In the genomic region with DNA sequence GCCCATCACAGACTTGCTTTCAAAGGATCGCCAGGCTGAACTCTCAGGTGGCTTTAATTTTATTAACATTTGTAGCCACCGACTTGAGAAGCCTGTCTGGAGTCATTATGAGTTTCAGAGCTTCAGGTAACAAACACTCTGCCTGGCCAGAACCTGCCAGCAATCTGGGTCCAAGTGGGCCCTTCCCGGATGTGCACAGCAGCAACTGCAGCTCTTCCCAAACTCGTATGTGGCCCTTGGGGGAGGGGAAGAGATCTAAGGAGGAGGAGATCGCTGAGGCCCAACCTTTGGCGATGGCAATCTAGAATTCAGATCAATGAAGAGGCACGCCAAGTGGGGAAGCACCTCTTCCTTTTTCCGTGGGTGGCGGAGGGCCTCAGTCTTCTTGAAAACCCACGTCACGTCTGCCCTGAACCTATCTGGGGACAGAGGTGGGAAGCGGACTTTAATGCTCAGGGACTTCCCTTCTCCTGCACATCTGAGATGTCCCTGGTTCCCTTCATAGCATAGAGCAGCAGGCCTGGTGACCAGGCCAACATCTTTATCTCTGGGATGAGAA, we compare ENCODE assay signal across 23 mouse cellular contexts. TPM values are rescaled to one million over a fixed set of nuclear protein-coding genes. Genes with fewer than 3 reads are reported as not detected.
A peak's percentile ranks its signal among the peaks of the same experiment; 100 is the strongest.
DNase-seq lines count a peak whose midpoint lies in the region; ATAC-seq lines count a peak whose summit lies in the region.
"Had no signal": no experiment of that assay in that cellular context is flagged by ENCODE, and none has a peak within 500 bp of the region (broad histone marks: within the 10 kb centered on the region; RNA-seq: fewer than 3 reads in every experiment).

No protein-coding gene starts in this region.

- H3K27ac ChIP-seq in forebrain, embryonic 13.5 days: no peak overlapping the region; the same call in 1 of the 2 replicates
- no peak overlapping the region for H3K27ac ChIP-seq in forebrain, embryonic 16.5 days (ENCODE audit: low read length)
- H3K27ac ChIP-seq in limb, embryonic 12.5 days: no peak overlapping the region
- no peak overlapping the region for H3K27ac ChIP-seq in kidney, embryonic 15.5 days
- H3K27ac ChIP-seq: hindbrain, embryonic 15.5 days; left cerebral cortex, adult 2 months; liver, embryonic 13.5 days had no signal

- H3K9me3 ChIP-seq in forebrain, embryonic 13.5 days (replicated peaks): no peaks in the 10 kb centered on the region
- no peaks in the 10 kb centered on the region for H3K9me3 ChIP-seq in forebrain, embryonic 16.5 days (ENCODE audit: control insufficient read depth, low read length)
- H3K9me3 ChIP-seq in limb, embryonic 12.5 days: no peaks in the 10 kb centered on the region
- no peaks in the 10 kb centered on the region for H3K9me3 ChIP-seq in kidney, embryonic 15.5 days (replicated peaks)
- H3K9me3 ChIP-seq: hindbrain, embryonic 15.5 days; liver, embryonic 13.5 days had no signal

- no peak overlapping the region for H3K4me3 ChIP-seq in forebrain, embryonic 13.5 days
- no peak overlapping the region for H3K4me3 ChIP-seq in forebrain, embryonic 16.5 days (replicated peaks; ENCODE audit: low read length)
- no peak overlapping the region for H3K4me3 ChIP-seq in limb, embryonic 12.5 days (replicated peaks)
- no peak overlapping the region for H3K4me3 ChIP-seq in kidney, embryonic 15.5 days (replicated peaks)
- H3K4me3 ChIP-seq: hindbrain, embryonic 15.5 days; left cerebral cortex, adult 2 months; liver, embryonic 13.5 days had no signal

- peaks cover 39% of the 10 kb centered on the region for H3K4me1 ChIP-seq in forebrain, embryonic 13.5 days
- H3K4me1 ChIP-seq in forebrain, embryonic 16.5 days (replicated peaks; ENCODE audit: control insufficient read depth, insufficient read depth, low read length): peaks cover 22% of the 10 kb centered on the region
- H3K4me1 ChIP-seq in limb, embryonic 12.5 days (replicated peaks): peaks cover 50% of the 10 kb centered on the region
- H3K4me1 ChIP-seq in kidney, embryonic 15.5 days: peaks cover 49% of the 10 kb centered on the region
- H3K4me1 ChIP-seq: liver, embryonic 13.5 days had no signal

- H3K9ac ChIP-seq in forebrain, embryonic 13.5 days: no peak overlapping the region
- H3K9ac ChIP-seq in forebrain, embryonic 16.5 days (replicated peaks; ENCODE audit: low read depth, low read length): no peak overlapping the region
- no peak overlapping the region for H3K9ac ChIP-seq in limb, embryonic 12.5 days (replicated peaks)
- H3K9ac ChIP-seq in kidney, embryonic 15.5 days: no peak overlapping the region
- H3K9ac ChIP-seq: hindbrain, embryonic 15.5 days; liver, embryonic 13.5 days; lung, embryonic 14.5 days had no signal

- H3K4me2 ChIP-seq in forebrain, embryonic 13.5 days: peak overlapping the region; percentile 37; the same call in 1 of the 2 replicates
- no peak overlapping the region for H3K4me2 ChIP-seq in forebrain, embryonic 16.5 days (ENCODE audit: low read length)
- peak overlapping the region; percentile 63; the same call in 1 of the 2 replicates for H3K4me2 ChIP-seq in limb, embryonic 12.5 days
- H3K4me2 ChIP-seq in kidney, embryonic 15.5 days: no peak overlapping the region
- H3K4me2 ChIP-seq: hindbrain, embryonic 15.5 days; liver, embryonic 13.5 days had no signal

- peaks cover 20% of the 10 kb centered on the region for H3K27me3 ChIP-seq in forebrain, embryonic 13.5 days
- H3K27me3 ChIP-seq in forebrain, embryonic 16.5 days (replicated peaks; ENCODE audit: control insufficient read depth, insufficient read depth, low read length): peaks cover 6% of the 10 kb centered on the region; the same call in 1 of the 2 replicates
- no peaks in the 10 kb centered on the region; the same call in 1 of the 2 replicates for H3K27me3 ChIP-seq in limb, embryonic 12.5 days
- peaks cover 5% of the 10 kb centered on the region; the same call in 1 of the 2 replicates for H3K27me3 ChIP-seq in kidney, embryonic 15.5 days
- H3K27me3 ChIP-seq: Patski had no signal

- H3K36me3 ChIP-seq in forebrain, embryonic 13.5 days (ENCODE audit: poor library complexity, severe bottlenecking): no peaks in the 10 kb centered on the region
- H3K36me3 ChIP-seq in forebrain, embryonic 16.5 days (ENCODE audit: control insufficient read depth, insufficient read depth): no peaks in the 10 kb centered on the region
- no peaks in the 10 kb centered on the region for H3K36me3 ChIP-seq in limb, embryonic 12.5 days
- H3K36me3 ChIP-seq in kidney, embryonic 15.5 days: no peaks in the 10 kb centered on the region
- H3K36me3 ChIP-seq: hindbrain, embryonic 15.5 days; liver, embryonic 13.5 days had no signal

- no peak for ATAC-seq in forebrain, embryonic 13.5 days
- ATAC-seq in forebrain, embryonic 16.5 days: no peak
- ATAC-seq in limb, embryonic 12.5 days (ENCODE audit: insufficient number of reproducible peaks, insufficient read depth, low FRiP score, low TSS enrichment, low read depth): no peak
- ATAC-seq in megakaryocyte, adult 5-6 weeks (ENCODE audit: poor library complexity, severe bottlenecking): no peak
- ATAC-seq in kidney, embryonic 15.5 days (replicated peaks; ENCODE audit: low FRiP score): no peak
- ATAC-seq: Patski had no signal

- peak; percentile 68 for DNase-seq in CD4-positive, CD25-positive, alpha-beta regulatory T cell, adult 2 months (ENCODE audit: low read depth, low spot score)
- DNase-seq in ZHBTc4 (ENCODE audit: low read depth, low spot score): peak; percentile 49
- no peak for DNase-seq in layer of hippocampus, postnatal 36 days
- DNase-seq: adrenal gland, postnatal 25 days; B cell, adult 2 months; cerebellum, adult 11 months; cerebellum, postnatal 14 days; heart, adult 18-20 months; heart, postnatal 36 days; kidney, adult 18-20 months; kidney, postnatal 14 days; left cerebral cortex, postnatal 4 days; liver, embryonic 13.5 days; lung, embryonic 14.5 days; lung, postnatal 36 days had no signal

- 37% methylated on average over 12 of the region's 12 CpGs for WGBS in forebrain, embryonic 13.5 days
- WGBS in forebrain, embryonic 16.5 days: 43% methylated on average over 12 of the region's 12 CpGs
- 23% methylated on average over 12 of the region's 12 CpGs for WGBS in limb, embryonic 12.5 days
- WGBS in kidney, embryonic 15.5 days: 54% methylated on average over 12 of the region's 12 CpGs

RNA-seq across cellular contexts. Expression of a gene that starts 26.8 kb away (rescaled TPM):
- 9.6 and 11.4 TPM in 2 replicates for polyA plus RNA-seq in forebrain, embryonic 13.5 days (2015; fragmentation: Nextera tagmentation; extraction: Ambion mirVana)
- polyA plus RNA-seq in forebrain, embryonic 16.5 days (2015; fragmentation: Nextera tagmentation; extraction: Ambion mirVana): 5.9 and 8.4 TPM in 2 replicates
- polyA plus RNA-seq in limb, embryonic 12.5 days (2016; fragmentation: Nextera tagmentation; extraction: Ambion mirVana): 19.6 and 20.2 TPM in 2 replicates
- 1.8 and 3.1 TPM in 2 replicates for total RNA-seq in megakaryocyte, adult 5-6 weeks (2015)
- total RNA-seq in megakaryocyte, adult 5-6 weeks (2017): 1.3 and 1.5 TPM in 2 replicates
- 5.8 and 7.0 TPM in 2 replicates for polyA plus RNA-seq in kidney, embryonic 15.5 days (2015; fragmentation: Nextera tagmentation; extraction: Ambion mirVana)
- 10 to 100 TPM; 26.8 to 29.1 TPM for total RNA-seq in layer of hippocampus, postnatal 36 days (2021)

Comparison
In these comparisons a context has a peak if more than half of its experiments do, and no peak if none do; other contexts are left out.
1. H3K4me2 ChIP-seq: peak in forebrain, embryonic 13.5 days (single experiment) and limb, embryonic 12.5 days (single experiment); none in forebrain, embryonic 16.5 days (single experiment) and kidney, embryonic 15.5 days (single experiment).
2. DNase-seq: peak in CD4-positive, CD25-positive, alpha-beta regulatory T cell, adult 2 months (single experiment) and ZHBTc4 (single experiment); none in layer of hippocampus, postnatal 36 days (0 of 2).